ENCODE assay signal across 9 mouse cellular contexts in the genomic region with DNA sequence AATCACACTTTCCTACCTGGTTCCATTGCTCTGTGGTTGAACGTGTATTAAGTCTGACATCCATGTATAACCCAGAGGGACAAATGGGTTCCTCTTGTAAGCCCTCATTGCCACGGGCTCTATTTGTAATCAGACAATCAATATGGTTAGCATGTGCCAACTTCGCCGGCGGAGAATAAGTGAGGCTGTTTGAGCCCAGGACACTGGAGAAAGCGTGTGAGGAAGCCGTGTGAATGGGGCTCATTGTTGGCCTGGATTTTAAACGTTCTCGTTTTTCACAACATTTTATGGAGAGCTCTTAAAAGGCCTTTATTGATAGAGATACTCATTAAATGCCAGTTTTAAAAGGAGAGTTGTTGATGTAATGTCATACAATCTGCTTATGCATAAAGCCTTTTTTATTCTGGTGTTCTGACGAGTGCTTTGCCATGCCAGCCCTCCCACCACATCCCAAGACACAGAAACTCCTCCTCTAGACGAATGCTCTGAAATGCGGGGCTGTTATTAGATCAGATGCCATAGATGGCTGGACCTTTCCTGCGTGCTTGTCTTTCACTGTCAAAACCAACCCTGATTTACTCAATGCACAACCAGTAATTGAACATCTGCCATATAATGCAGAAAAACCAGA.
A peak's percentile ranks its signal among the peaks of the same experiment; 100 is the strongest.
DNase-seq lines count a peak whose midpoint lies in the region; ATAC-seq and TF ChIP-seq lines count a peak whose summit lies in the region.
"Had no signal": no experiment of that assay in that cellular context is flagged by ENCODE, and none has a peak within 500 bp of the region (broad histone marks: within the 10 kb centered on the region; RNA-seq: fewer than 3 reads in every experiment).

No protein-coding gene starts in this region.

- H3K4me1 ChIP-seq in embryonic facial prominence, embryonic 12.5 days, result peaks cover 18% of the 10 kb centered on the region
- peaks cover 28% of the 10 kb centered on the region for H3K4me1 ChIP-seq in embryonic facial prominence, embryonic 10.5 days
- H3K4me1 ChIP-seq in hindbrain, embryonic 12.5 days, result peaks cover 12% of the 10 kb centered on the region; the same call in 1 of the 2 replicates
- H3K4me1 ChIP-seq in midbrain, embryonic 12.5 days, result peaks cover 2% of the 10 kb centered on the region; the same call in 1 of the 2 replicates
- no peaks in the 10 kb centered on the region for H3K4me1 ChIP-seq in stomach, postnatal 0 days (replicated peaks; ENCODE audit: control insufficient read depth, insufficient read depth)

- H3K4me3 ChIP-seq in embryonic facial prominence, embryonic 12.5 days, result no peak overlapping the region
- no peak overlapping the region for H3K4me3 ChIP-seq in embryonic facial prominence, embryonic 10.5 days
- H3K4me3 ChIP-seq in hindbrain, embryonic 12.5 days, result no peak overlapping the region
- no peak overlapping the region for H3K4me3 ChIP-seq in midbrain, embryonic 12.5 days
- H3K4me3 ChIP-seq in stomach, postnatal 0 days (ENCODE audit: low read depth, low read length), result no peak overlapping the region
- H3K4me3 ChIP-seq: erythroblast, embryonic 14.5 days had no signal

- no peak for TF ChIP-seq CTCF in stomach, postnatal 0 days (IDR thresholded peaks at IDR 0.05; ENCODE audit: low read depth)

- H3K9ac ChIP-seq in embryonic facial prominence, embryonic 12.5 days, result no peak overlapping the region
- H3K9ac ChIP-seq in hindbrain, embryonic 12.5 days, result no peak overlapping the region
- no peak overlapping the region for H3K9ac ChIP-seq in midbrain, embryonic 12.5 days (replicated peaks)
- no peak overlapping the region for H3K9ac ChIP-seq in stomach, postnatal 0 days (ENCODE audit: low read length)

- WGBS in embryonic facial prominence, embryonic 12.5 days, result 28% methylated on average over 13 of the region's 13 CpGs
- 47% methylated on average over 13 of the region's 13 CpGs for WGBS in embryonic facial prominence, embryonic 10.5 days
- 56% methylated on average over 13 of the region's 13 CpGs for WGBS in hindbrain, embryonic 12.5 days
- 68% methylated on average over 13 of the region's 13 CpGs for WGBS in midbrain, embryonic 12.5 days
- WGBS in stomach, postnatal 0 days, result 76% methylated on average over 13 of the region's 13 CpGs

- H3K36me3 ChIP-seq in embryonic facial prominence, embryonic 12.5 days, result no peaks in the 10 kb centered on the region
- H3K36me3 ChIP-seq in embryonic facial prominence, embryonic 10.5 days (replicated peaks), result no peaks in the 10 kb centered on the region
- H3K36me3 ChIP-seq in hindbrain, embryonic 12.5 days, result no peaks in the 10 kb centered on the region
- no peaks in the 10 kb centered on the region for H3K36me3 ChIP-seq in midbrain, embryonic 12.5 days
- H3K36me3 ChIP-seq in stomach, postnatal 0 days (ENCODE audit: control insufficient read depth, insufficient read depth, low read length), result no peaks in the 10 kb centered on the region

- peak overlapping the region; percentile 67; the same call in 1 of the 2 replicates for H3K27ac ChIP-seq in embryonic facial prominence, embryonic 12.5 days
- no peak overlapping the region; the same call in 1 of the 2 replicates for H3K27ac ChIP-seq in embryonic facial prominence, embryonic 10.5 days (replicated peaks)
- peak overlapping the region; percentile 44; the same call in 1 of the 2 replicates for H3K27ac ChIP-seq in hindbrain, embryonic 12.5 days
- no peak overlapping the region for H3K27ac ChIP-seq in midbrain, embryonic 12.5 days (replicated peaks)
- no peak overlapping the region for H3K27ac ChIP-seq in stomach, postnatal 0 days (replicated peaks)

- no peak overlapping the region for H3K4me2 ChIP-seq in embryonic facial prominence, embryonic 12.5 days (replicated peaks)
- H3K4me2 ChIP-seq in hindbrain, embryonic 12.5 days (replicated peaks), result no peak overlapping the region
- H3K4me2 ChIP-seq in midbrain, embryonic 12.5 days (replicated peaks), result no peak overlapping the region
- H3K4me2 ChIP-seq in stomach, postnatal 0 days (replicated peaks; ENCODE audit: low read depth), result no peak overlapping the region

- no peak for TF ChIP-seq EP300 in stomach, postnatal 0 days (optimal IDR thresholded peaks at IDR 0.05)

- no peaks in the 10 kb centered on the region for H3K27me3 ChIP-seq in embryonic facial prominence, embryonic 12.5 days
- H3K27me3 ChIP-seq in embryonic facial prominence, embryonic 10.5 days (replicated peaks; ENCODE audit: low read depth, poor library complexity, severe bottlenecking), result no peaks in the 10 kb centered on the region
- H3K27me3 ChIP-seq in hindbrain, embryonic 12.5 days, result no peaks in the 10 kb centered on the region
- H3K27me3 ChIP-seq in midbrain, embryonic 12.5 days, result no peaks in the 10 kb centered on the region
- H3K27me3 ChIP-seq in stomach, postnatal 0 days (ENCODE audit: control insufficient read depth, insufficient read depth, low read length), result no peaks in the 10 kb centered on the region

- ATAC-seq in embryonic facial prominence, embryonic 12.5 days (ENCODE audit: insufficient number of reproducible peaks, insufficient read depth, low FRiP score, low TSS enrichment), result no peak
- peak; percentile 1 for ATAC-seq in CD4-positive, CD25-positive, alpha-beta regulatory T cell, adult 4 months
- no peak for ATAC-seq in hindbrain, embryonic 12.5 days (ENCODE audit: low FRiP score)
- ATAC-seq in midbrain, embryonic 12.5 days (ENCODE audit: low FRiP score, low read depth), result peak; percentile 38; the same call in 1 of the 2 replicates
- no peak for ATAC-seq in stomach, postnatal 0 days (ENCODE audit: low FRiP score, low TSS enrichment)

- no peak for DNase-seq in embryonic facial prominence, embryonic 10.5 days (ENCODE audit: low spot score)
- no peak for DNase-seq in thymus, postnatal 0 days (ENCODE audit: low spot score)
- DNase-seq in heart, adult 9 months (ENCODE audit: low spot score in 2 of 2), result no peak
- no peak for DNase-seq in stomach, postnatal 0 days (ENCODE audit: low spot score)

- H3K9me3 ChIP-seq in embryonic facial prominence, embryonic 12.5 days, result no peaks in the 10 kb centered on the region
- no peaks in the 10 kb centered on the region for H3K9me3 ChIP-seq in embryonic facial prominence, embryonic 10.5 days
- no peaks in the 10 kb centered on the region for H3K9me3 ChIP-seq in hindbrain, embryonic 12.5 days (replicated peaks)
- H3K9me3 ChIP-seq in midbrain, embryonic 12.5 days, result no peaks in the 10 kb centered on the region
- no peaks in the 10 kb centered on the region for H3K9me3 ChIP-seq in stomach, postnatal 0 days (ENCODE audit: control insufficient read depth, low read length)

Comparison
In these comparisons a context has a peak if more than half of its experiments do, and no peak if none do; other contexts are left out.
1. H3K27ac ChIP-seq: peak in embryonic facial prominence, embryonic 12.5 days (single experiment) and hindbrain, embryonic 12.5 days (single experiment); none in embryonic facial prominence, embryonic 10.5 days (single experiment), midbrain, embryonic 12.5 days (single experiment) and stomach, postnatal 0 days (single experiment).
2. ATAC-seq: peak in CD4-positive, CD25-positive, alpha-beta regulatory T cell, adult 4 months (single experiment) and midbrain, embryonic 12.5 days (single experiment); none in embryonic facial prominence, embryonic 12.5 days (single experiment), hindbrain, embryonic 12.5 days (single experiment) and stomach, postnatal 0 days (single experiment).